Mouse (Mus musculus) midbrain, embryonic 16.5 days (tissue): ENCODE measurements around the gene Smarca4. TPM values are rescaled to one million over a fixed set of nuclear protein-coding genes. Genes with fewer than 3 reads are reported as not detected.

Source experiments
- ATAC-seq: fragments of 200-750 bp; cut with Nextera tagmentation; 2 replicates; pipeline ENCODE4 v1.8.0; 2017; ENCODE audit warnings: moderate TSS enrichment
- H3K27ac ChIP-seq: fragments of 300-500 bp; sonication (generic); 2 replicates; pipeline ENCODE4 v1.5.1; 2014; ENCODE audit warnings: mild to moderate bottlenecking, low read length, mixed read lengths
- H3K27me3 ChIP-seq: fragments of 300-500 bp; sonication (generic); 2 replicates; pipeline ENCODE4 v1.6.1; 2014; ENCODE audit warnings: low read depth, low read length, mixed read lengths; ENCODE audit not compliant: control insufficient read depth, insufficient read depth
- H3K36me3 ChIP-seq: fragments of 300-500 bp; sonication (generic); 2 replicates; pipeline ENCODE4 v1.6.1; 2014; ENCODE audit warnings: mild to moderate bottlenecking, low read length, moderate library complexity, mixed read lengths; ENCODE audit not compliant: control insufficient read depth, insufficient read depth
- H3K4me1 ChIP-seq: fragments of 300-500 bp; sonication (generic); 2 replicates; pipeline ENCODE4 v1.6.1; 2014; ENCODE audit warnings: mild to moderate bottlenecking, low read length, mixed read lengths; ENCODE audit not compliant: control insufficient read depth, insufficient read depth
- H3K4me2 ChIP-seq: fragments of 300-500 bp; sonication (generic); 2 replicates; pipeline ENCODE4 v1.6.1; 2014; ENCODE audit warnings: mild to moderate bottlenecking, low read length, mixed read lengths
- H3K4me3 ChIP-seq: fragments of 300-500 bp; sonication (generic); 2 replicates; pipeline ENCODE4 v1.5.1; 2014; ENCODE audit warnings: low read depth, mild to moderate bottlenecking, low read length, moderate library complexity, mixed read lengths
- H3K9ac ChIP-seq: fragments of 300-500 bp; sonication (generic); 2 replicates; pipeline ENCODE4 v1.6.1; 2014; ENCODE audit warnings: low read depth, low read length, mixed read lengths
- H3K9me3 ChIP-seq: fragments of 300-500 bp; sonication (generic); replicated peaks from 2 replicates; pipeline ENCODE4 v1.6.1; 2014; ENCODE audit warnings: mild to moderate bottlenecking, low read length, mixed read lengths; ENCODE audit not compliant: control insufficient read depth, poor library complexity, severe bottlenecking
- WGBS: fragments of 180-500 bp; shearing (Covaris S2); extraction: QIAGEN DNeasy Blood & Tissue Kit; methylation state at CpG from one replicate; pipeline ENCODE4 v1.1.7; 2014; 5-methylcytosine and 5-hydroxymethylcytosine counted together
- polyA plus RNA-seq: library from polyadenylated mRNA; unstranded; fragments of >200 nt; fragmentation: Nextera tagmentation; extraction: Ambion mirVana; gene quantifications from 2 replicates; pipeline ENCODE4 v1.2.1, GENCODE M21; 2015

The Smarca4 gene
- polyA plus RNA-seq, 1 experiment from 2014 or later = 129 TPM

DNA sequence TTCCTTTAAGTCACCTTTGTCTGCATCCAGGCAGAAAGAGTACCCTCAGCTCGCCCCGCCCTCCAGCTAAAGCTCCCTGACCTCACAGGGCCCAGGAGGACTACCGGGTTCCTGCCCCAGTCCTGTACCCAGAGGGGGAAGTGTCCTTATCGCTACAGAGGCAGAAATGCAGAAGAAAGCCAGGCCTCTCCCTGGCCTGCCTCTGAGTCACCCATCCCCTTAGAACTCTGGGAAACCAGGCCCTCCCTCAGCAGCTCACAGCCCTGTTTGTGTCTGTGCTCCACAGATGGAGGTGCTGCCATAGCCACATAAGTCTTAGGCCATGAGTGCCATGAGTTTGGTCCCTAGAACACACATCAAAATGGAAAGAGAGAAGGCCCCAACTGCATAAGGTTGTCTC is 99.3 kb downstream of the Smarca4 start:
- no peak for ATAC-seq

DNA sequence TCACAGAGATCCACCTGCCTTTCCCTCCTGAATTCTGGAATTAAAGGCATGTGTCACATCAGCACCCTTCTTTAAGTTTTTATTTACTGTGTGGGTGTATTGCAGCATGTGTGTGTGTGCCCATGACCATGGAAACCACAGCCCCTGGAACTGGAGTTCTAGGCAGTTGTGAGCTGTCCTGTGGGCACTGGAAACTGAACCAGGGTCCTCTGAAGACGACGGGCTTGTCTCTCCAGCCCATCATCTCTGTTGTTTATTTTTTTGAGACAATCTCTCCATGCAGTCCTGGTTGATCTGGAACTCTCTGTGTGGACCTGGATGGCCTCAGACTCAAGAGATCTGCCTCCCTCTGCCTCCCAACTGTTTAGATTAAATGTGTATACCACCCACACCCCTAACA is 101.0 kb downstream of the Smarca4 start:
- Histone ChIP-seq H3K27ac (no peak overlapping the region), H3K4me3 (no peak overlapping the region), H3K27me3 (no peaks in the 10 kb centered on the region), H3K36me3 (0 out of 2 replicates have a peak, but pooled peaks cover 2% of the 10 kb centered on the region), H3K9ac (no peak overlapping the region), H3K4me1 (no peaks in the 10 kb centered on the region), H3K4me2 (no peak overlapping the region), H3K9me3 (no peaks in the 10 kb centered on the region)
- 82% methylated on average over 2 of the region's 2 CpGs for WGBS
- no peak for ATAC-seq

More for the DNA sequence above, 99.3 kb downstream of the Smarca4 start:
- 80% methylated on average over 4 of the region's 4 CpGs for WGBS
- H3K4me1 ChIP-seq = no peaks in the 10 kb centered on the region
- no peak overlapping the region for H3K4me2 ChIP-seq
- H3K9me3 ChIP-seq = no peaks in the 10 kb centered on the region
- H3K4me3 ChIP-seq = no peak overlapping the region
- H3K36me3 ChIP-seq = 0 out of 2 replicates have a peak, but pooled peaks cover 2% of the 10 kb centered on the region
- H3K27ac ChIP-seq = no peak overlapping the region
- no peak overlapping the region for H3K9ac ChIP-seq
- H3K27me3 ChIP-seq = no peaks in the 10 kb centered on the region

DNA sequence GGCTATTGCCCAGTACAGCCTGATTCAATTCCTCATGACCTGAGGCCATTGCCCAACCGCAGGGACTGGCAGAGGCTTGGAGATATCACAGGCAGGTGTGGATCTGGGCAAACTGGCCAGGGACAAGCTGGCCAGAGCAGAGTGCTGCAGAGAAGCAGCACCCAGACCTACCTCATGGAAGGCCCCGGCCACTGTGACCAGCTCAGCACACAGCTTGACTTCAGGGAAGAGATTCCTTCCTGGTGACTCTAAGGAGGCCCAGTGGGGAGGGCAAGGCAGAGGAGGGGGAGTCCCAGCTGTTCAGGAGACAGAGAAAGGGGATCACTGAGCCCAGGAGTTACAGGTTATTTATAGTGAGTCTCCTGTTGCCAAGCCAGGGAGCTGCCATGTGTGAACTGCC is 105.1 kb downstream of the Smarca4 start:
- H3K9me3 ChIP-seq = no peaks in the 10 kb centered on the region
- 85% methylated on average over 2 of the region's 2 CpGs for WGBS
- H3K27me3 ChIP-seq = no peaks in the 10 kb centered on the region
- ATAC-seq = no peak
- no peak overlapping the region for H3K9ac ChIP-seq
- peaks cover 14% of the 10 kb centered on the region for H3K4me1 ChIP-seq
- H3K27ac ChIP-seq = no peak overlapping the region
- H3K4me3 ChIP-seq = no peak overlapping the region
- H3K4me2 ChIP-seq = no peak overlapping the region
- no peaks in the 10 kb centered on the region for H3K36me3 ChIP-seq

DNA sequence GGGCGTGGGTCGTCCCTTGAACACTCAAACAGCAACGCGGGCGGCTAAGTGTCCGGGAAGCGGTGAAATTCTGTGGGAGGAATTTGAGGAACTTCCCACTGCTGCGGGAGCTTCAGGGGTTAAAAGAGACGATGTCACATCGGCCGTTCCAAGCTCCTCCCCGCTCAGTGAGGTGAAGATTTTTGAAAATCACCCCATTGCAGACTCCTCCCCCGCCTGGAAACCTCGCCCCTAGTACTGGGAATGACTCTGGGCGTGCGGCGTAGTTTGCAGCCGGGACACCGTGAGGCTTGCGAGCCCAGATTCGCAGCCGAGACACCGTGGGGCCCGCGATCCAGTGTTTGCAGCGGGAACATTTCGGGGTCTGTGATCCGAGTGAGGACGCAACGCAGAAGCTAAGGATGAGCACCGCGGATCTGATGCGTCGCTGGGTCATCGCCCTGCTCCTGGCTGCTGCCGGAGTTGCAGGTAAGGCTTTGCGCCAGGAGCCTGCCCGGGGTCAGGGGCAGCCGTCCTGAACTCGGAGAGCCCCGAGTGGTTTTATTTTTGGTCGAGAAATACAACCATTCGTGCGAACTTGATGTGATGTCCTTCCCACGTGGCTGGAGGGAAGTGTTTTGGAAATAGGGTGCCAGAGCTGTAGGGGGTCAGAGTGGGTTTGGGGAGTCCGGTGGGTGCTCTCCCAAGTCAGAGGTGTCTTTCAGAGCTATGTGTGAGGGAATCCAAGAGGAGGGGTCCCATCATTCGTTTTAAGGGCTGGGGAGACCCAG is 107.6 kb downstream of the Smarca4 start, which contains the start of gene Ldlr:
Gene Ldlr, plus strand, starts transcription at position 107 of the 770 bp plus-strand sequence.
- H3K9ac ChIP-seq = peak within 1 kb of the TSS; percentile 78
- H3K27me3 ChIP-seq = no peaks in the 10 kb centered on the region
- peak within 1 kb of the TSS; percentile 71 for H3K4me3 ChIP-seq
- peak; percentile 84 for ATAC-seq
- no peaks in the 10 kb centered on the region for H3K36me3 ChIP-seq
- H3K4me2 ChIP-seq = peak within 1 kb of the TSS; percentile 83
- no peaks in the 10 kb centered on the region for H3K9me3 ChIP-seq
- peaks cover 17% of the 10 kb centered on the region for H3K4me1 ChIP-seq
- under 1% methylated on average over 47 of the region's 47 CpGs for WGBS
- peak within 1 kb of the TSS; percentile 93 for H3K27ac ChIP-seq

DNA sequence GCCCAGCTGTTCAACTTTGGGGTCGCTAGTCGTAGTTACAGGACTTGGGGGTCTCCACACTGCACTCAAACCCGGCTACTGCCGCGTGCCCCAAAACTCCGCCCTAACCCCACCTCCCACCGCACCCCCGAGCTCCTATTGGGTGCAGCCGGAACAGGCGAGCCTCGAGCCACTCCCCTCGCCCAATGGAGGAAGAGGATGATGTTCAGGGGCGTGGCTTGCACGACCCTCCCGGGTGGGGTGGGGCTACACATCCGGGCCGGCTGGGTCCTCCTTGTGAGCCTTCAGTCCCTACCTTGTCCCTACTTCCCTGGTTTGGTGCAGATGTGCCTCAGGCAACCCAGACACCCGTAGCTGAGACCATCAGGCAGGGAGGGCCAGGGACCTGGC is 108.2 kb downstream of the Smarca4 start:
- peak overlapping the region; percentile 71 for H3K4me3 ChIP-seq
- no peaks in the 10 kb centered on the region for H3K36me3 ChIP-seq
- no peaks in the 10 kb centered on the region for H3K27me3 ChIP-seq
- peaks cover 17% of the 10 kb centered on the region for H3K4me1 ChIP-seq
- H3K27ac ChIP-seq = peak overlapping the region; percentile 93
- no peaks in the 10 kb centered on the region for H3K9me3 ChIP-seq
- WGBS = under 1% methylated on average over 18 of the region's 18 CpGs
- peak overlapping the region; percentile 78 for H3K9ac ChIP-seq
- H3K4me2 ChIP-seq = peak overlapping the region; percentile 83
- peak; percentile 97 for ATAC-seq

DNA sequence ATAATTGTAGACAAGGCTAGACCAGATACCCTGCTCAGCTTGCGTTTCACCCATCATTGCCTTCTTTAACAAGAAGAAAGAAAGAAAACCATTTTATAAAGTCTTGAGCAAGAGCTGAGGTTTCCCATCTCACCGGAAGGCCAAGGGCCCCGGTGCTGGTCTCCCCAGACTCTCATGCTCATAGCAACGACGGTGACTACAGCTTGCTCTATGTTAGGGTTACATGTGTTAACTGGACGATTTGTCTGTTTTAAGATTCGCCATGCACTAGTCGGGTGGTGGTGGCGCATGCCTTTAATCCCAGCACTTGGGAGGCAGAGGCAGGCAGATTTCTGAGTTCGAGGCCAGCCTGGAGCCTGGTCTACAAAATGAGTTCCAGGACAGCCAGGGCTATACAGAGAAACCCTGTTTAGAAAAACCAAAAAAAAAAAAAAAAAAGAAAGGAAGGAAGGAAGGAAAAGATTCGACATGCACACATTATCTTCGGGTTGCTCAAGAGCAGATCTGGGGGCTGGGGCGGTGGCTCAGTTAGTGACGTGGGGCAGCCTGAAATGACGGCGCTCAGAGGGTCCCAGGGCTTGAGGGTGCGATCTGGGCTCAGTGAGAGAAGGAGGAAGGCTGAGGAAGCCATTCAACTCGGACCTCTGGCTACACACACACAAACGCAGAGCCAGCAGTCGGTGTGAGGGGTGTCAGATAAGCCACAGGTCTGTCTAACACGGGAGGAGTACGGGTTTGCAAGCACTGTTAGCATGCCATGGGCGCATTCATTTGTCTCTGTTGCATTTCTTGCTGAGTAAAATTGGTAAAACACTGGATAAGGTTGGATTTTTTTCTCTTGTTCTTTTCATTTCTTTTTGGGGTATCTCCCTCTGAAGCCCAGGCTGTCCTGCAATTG is 109.5 kb downstream of the Smarca4 start:
- WGBS = 88% methylated on average over 23 of the region's 23 CpGs
- H3K9ac ChIP-seq = peak overlapping the region; percentile 67

DNA sequence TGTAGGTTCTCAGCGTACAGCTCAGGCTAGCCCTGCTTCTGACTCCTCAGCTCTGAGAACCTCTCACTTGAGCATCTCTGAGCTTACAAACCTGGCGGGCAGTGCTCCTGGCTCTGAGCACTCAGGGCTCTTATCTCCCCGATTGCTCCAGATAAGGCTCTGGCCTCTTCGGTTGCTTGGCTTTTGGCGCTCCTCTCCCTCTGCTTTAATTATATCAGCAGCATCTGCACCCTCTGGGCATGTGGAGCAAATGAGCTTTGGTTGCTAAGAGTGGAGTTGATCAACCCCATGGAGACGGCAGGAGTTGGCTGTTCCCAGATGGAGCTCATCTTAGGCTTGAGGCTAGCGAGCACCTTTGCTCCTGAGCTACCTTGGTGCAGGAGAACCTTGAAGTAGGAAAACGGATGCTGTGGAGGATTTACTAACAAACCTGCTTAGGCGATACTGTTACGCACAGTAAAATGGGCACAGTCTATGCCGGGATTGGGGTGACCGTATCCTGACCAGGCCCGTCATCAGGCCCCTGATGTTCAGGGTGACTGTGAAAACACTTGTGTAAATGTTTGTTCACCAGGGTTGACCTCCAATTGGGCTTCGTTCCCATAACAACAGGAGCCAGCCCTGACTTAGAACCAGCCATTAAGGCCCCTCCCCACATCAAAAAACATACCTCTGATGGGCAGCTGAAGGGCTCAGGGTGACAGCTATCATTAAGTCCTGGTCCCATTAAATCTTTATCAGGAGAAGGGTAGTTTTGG is 110.4 kb downstream of the Smarca4 start:
- WGBS = 77% methylated on average over 14 of the region's 14 CpGs
- Histone ChIP-seq H3K4me2 (peak overlapping the region; percentile 83; the same call in 1 of the 2 replicates), H3K36me3 (no peaks in the 10 kb centered on the region), H3K4me1 (peaks cover 17% of the 10 kb centered on the region), H3K9ac (no peak overlapping the region), H3K27ac (no peak overlapping the region), H3K9me3 (no peaks in the 10 kb centered on the region), H3K27me3 (no peaks in the 10 kb centered on the region), H3K4me3 (no peak overlapping the region)
- ATAC-seq = no peak

More for the DNA sequence above, 109.5 kb downstream of the Smarca4 start:
- Histone ChIP-seq H3K27me3 (no peaks in the 10 kb centered on the region), H3K4me1 (peaks cover 17% of the 10 kb centered on the region), H3K9me3 (no peaks in the 10 kb centered on the region), H3K27ac (no peak overlapping the region), H3K4me3 (peak overlapping the region; percentile 71), H3K36me3 (no peaks in the 10 kb centered on the region), H3K4me2 (peak overlapping the region; percentile 83)
- no peak for ATAC-seq

DNA sequence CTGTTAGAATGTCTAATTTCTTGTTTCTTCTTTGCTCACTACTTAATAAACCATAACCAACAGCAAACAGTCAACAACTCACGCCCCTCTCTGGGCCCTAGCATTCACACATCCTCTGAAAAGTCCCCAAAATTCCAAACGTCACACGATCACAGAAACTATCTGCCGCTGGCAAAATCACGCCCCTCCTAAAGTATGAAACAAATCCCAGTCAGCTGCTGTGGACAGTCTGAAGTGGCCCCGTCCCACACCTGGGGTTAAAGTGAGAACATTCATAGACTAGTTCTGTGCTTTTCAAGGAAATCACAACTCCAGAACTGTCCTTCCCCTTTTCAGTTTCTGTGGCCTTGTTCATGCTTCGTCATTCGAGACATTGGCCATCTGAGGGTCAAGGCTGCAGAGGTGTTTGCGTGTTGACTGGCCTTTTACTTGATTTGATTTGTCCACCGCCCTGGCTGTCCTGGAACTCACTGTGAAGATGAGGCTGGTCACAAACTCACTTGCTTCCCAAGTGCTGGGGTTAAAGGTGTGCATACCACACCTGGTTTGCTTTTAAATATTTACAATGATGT is 112.4 kb downstream of the Smarca4 start:
- Histone ChIP-seq H3K9me3 (no peaks in the 10 kb centered on the region), H3K27me3 (no peaks in the 10 kb centered on the region), H3K4me3 (no peak overlapping the region), H3K4me2 (no peak overlapping the region), H3K27ac (no peak overlapping the region), H3K4me1 (peaks cover 11% of the 10 kb centered on the region; the same call in 1 of the 2 replicates), H3K9ac (no peak overlapping the region), H3K36me3 (peaks cover 8% of the 10 kb centered on the region)
- ATAC-seq = no peak
- 89% methylated on average over 10 of the region's 10 CpGs for whole genome bisulfite sequencing
